In genomic region chr13:107064263-107064662, GRCm38 (mm10) we compare ENCODE assay signal across 15 mouse cellular contexts. TPM values are rescaled to one million over a fixed set of nuclear protein-coding genes. Genes with fewer than 3 reads are reported as not detected.
DNase-seq lines count a peak whose midpoint lies in the region; ATAC-seq lines count a peak whose summit lies in the region.
"Had no signal": no experiment of that assay in that cellular context is flagged by ENCODE, and none has a peak within 500 bp of the region (broad histone marks: within the 10 kb centered on the region; RNA-seq: fewer than 3 reads in every experiment).

No protein-coding gene starts in this region.

- no peaks in the 10 kb centered on the region for H3K27me3 ChIP-seq in heart, embryonic 10.5 days (ENCODE audit: insufficient read depth, poor library complexity, severe bottlenecking)
- no peaks in the 10 kb centered on the region for H3K27me3 ChIP-seq in liver, embryonic 15.5 days

- peak overlapping the region; percentile 72; the same call in 1 of the 2 replicates for H3K27ac ChIP-seq in heart, embryonic 10.5 days
- H3K27ac ChIP-seq in liver, embryonic 15.5 days (replicated peaks): peak overlapping the region; percentile 98
- H3K27ac ChIP-seq: layer of hippocampus, adult 2 months had no signal

- WGBS in heart, embryonic 10.5 days: 68% methylated on average over 2 of the region's 2 CpGs
- 49% methylated on average over 2 of the region's 2 CpGs for WGBS in liver, embryonic 15.5 days (ENCODE audit: insufficient replicate concordance)

- no peaks in the 10 kb centered on the region for H3K9me3 ChIP-seq in heart, embryonic 10.5 days
- no peaks in the 10 kb centered on the region for H3K9me3 ChIP-seq in liver, embryonic 15.5 days (replicated peaks)

- peak; percentile 56 for ATAC-seq in erythroid progenitor cell, adult 5-6 weeks (replicated peaks; ENCODE audit: low FRiP score, poor library complexity, severe bottlenecking)
- peak; percentile 44 for ATAC-seq in liver, embryonic 15.5 days (ENCODE audit: insufficient read depth)
- no peak for ATAC-seq in megakaryocyte progenitor cell, adult 5-6 weeks (replicated peaks; ENCODE audit: poor library complexity)

- H3K4me3 ChIP-seq in heart, embryonic 10.5 days: no peak overlapping the region; the same call in 1 of the 2 replicates
- peak overlapping the region; percentile 63 for H3K4me3 ChIP-seq in liver, embryonic 15.5 days (replicated peaks)
- H3K4me3 ChIP-seq: layer of hippocampus, adult 2 months had no signal

- H3K4me2 ChIP-seq in liver, embryonic 15.5 days: peak overlapping the region; percentile 71

- peak overlapping the region; percentile 57 for H3K9ac ChIP-seq in liver, embryonic 15.5 days

- DNase-seq in heart, embryonic 10.5 days (ENCODE audit: low spot score): no peak
- DNase-seq in heart, adult 8-10 months (ENCODE audit: low spot score): no peak
- peak; percentile 11 for DNase-seq in spleen, adult 12 weeks (ENCODE audit: low spot score)
- no peak for DNase-seq in spleen, postnatal 14 days (ENCODE audit: low spot score in 2 of 2)
- DNase-seq in layer of hippocampus, postnatal 25 days (ENCODE audit: extremely low spot score in 1 of 2, low spot score in 1 of 2): no peak
- DNase-seq: adrenal gland, adult 2 months; cerebellum, adult 2 months; gastrocnemius, postnatal 14 days; kidney, adult 11 months; kidney, postnatal 10 days; thymus, adult 18-20 months had no signal

- H3K4me1 ChIP-seq in heart, embryonic 10.5 days: peaks cover 5% of the 10 kb centered on the region; the same call in 1 of the 2 replicates
- H3K4me1 ChIP-seq in liver, embryonic 15.5 days (replicated peaks): peaks cover 50% of the 10 kb centered on the region

- H3K36me3 ChIP-seq in heart, embryonic 10.5 days: no peaks in the 10 kb centered on the region
- H3K36me3 ChIP-seq in liver, embryonic 15.5 days (replicated peaks): no peaks in the 10 kb centered on the region

RNA-seq across cellular contexts. Expression of gene Kif2a, which starts 42.3 kb away (rescaled TPM):
- polyA plus RNA-seq in heart, embryonic 10.5 days (2016; fragmentation: Nextera tagmentation; extraction: Ambion mirVana): 10.8 and 15.0 TPM in 2 replicates
- 10 to 100 TPM; 30.4 to 34.2 (median 31.1) TPM for total RNA-seq in heart, adult 8-10 months (2022)
- 75.7 and 233 TPM in 2 replicates for total RNA-seq in erythroid progenitor cell, adult 5-6 weeks (2015; ENCODE audit: low replicate concordance)
- 84.8 and 93.6 TPM in 2 replicates for total RNA-seq in erythroid progenitor cell, adult 5-6 weeks (2017; ENCODE audit: low replicate concordance)
- 23.1 and 30.6 TPM in 2 replicates for polyA plus RNA-seq in liver, embryonic 15.5 days (2015; fragmentation: Nextera tagmentation; extraction: Ambion mirVana)
- total RNA-seq in megakaryocyte progenitor cell, adult 5-6 weeks (2015): 53.7 and 55.1 TPM in 2 replicates
- total RNA-seq in megakaryocyte progenitor cell, adult 5-6 weeks (2017): 15.2 and 18.0 TPM in 2 replicates
- 100 to 1,000 TPM; 116 to 128 TPM for total RNA-seq in layer of hippocampus, postnatal 25 days (2021)
